Mouse (Mus musculus): ENCODE measurements around the gene Eml3.

DNA sequence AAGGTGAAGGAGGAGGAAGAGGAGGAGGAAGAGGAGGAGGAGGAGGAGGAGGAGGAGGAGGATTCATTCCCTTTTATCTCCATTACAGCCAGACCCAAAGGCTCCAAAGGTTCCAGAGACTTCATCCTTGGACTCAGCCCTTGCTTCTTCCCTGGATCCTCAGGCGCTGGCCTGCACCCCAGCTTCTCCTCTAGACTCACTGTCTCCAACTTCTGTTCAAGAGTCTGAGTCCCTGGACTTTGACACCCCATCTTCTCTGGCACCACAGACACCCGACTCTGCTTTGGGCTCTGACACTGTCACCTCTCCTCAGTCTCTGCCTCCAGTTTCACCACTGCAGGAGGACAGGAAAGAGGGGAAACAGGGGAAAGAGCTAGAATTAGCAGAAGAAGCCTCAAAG, 32.9 kb downstream of the Eml3 start:
- TF ChIP-seq POLR2A (IDR thresholded peaks at IDR 0.05; ENCODE audit: insufficient read depth, low read depth, low read length) (no peak), CTCF (IDR thresholded peaks at IDR 0.05; ENCODE audit: insufficient read depth, low read depth, low read length) (no peak)

Measured in olfactory bulb, adult 2 months (tissue).